Mouse (Mus musculus): ENCODE data around the gene Sirpa. TPM values are rescaled to one million over a fixed set of nuclear protein-coding genes. Genes with fewer than 3 reads are reported as not detected.
A peak's percentile ranks its signal among the peaks of the same experiment; 100 is the strongest.

Sirpa gene
- polyA plus RNA-seq, 1 experiment, result 3.1 TPM

GRCm38 (mm10) chr2:129573701-129574273, 18.8 kb upstream of the Sirpa start:
- no peaks in the 10 kb centered on the region for H3K27me3 ChIP-seq (ENCODE audit: control insufficient read depth, insufficient read depth, low read length)

GRCm38 (mm10) chr2:129574395-129575046, 18.1 kb upstream of the Sirpa start:
- Histone ChIP-seq H3K4me1 (ENCODE audit: control insufficient read depth, insufficient read depth, low read length) (peaks cover 8% of the 10 kb centered on the region), H3K27ac (ENCODE audit: control insufficient read depth, insufficient read depth, low read depth, low read length) (no peak overlapping the region), H3K27me3 (ENCODE audit: control insufficient read depth, insufficient read depth, low read length) (no peaks in the 10 kb centered on the region), H3K4me3 (ENCODE audit: control insufficient read depth, low read depth, low read length) (peak overlapping the region; percentile 3; the same call in 1 of the 2 replicates), H3K36me3 (ENCODE audit: control insufficient read depth, insufficient read depth, low read length) (no peaks in the 10 kb centered on the region)
- TF ChIP-seq POLR2A (IDR thresholded peaks at IDR 0.05; ENCODE audit: control insufficient read depth, low read depth, low read length) (no peak), CTCF (IDR thresholded peaks at IDR 0.05; ENCODE audit: control insufficient read depth, insufficient read depth, insufficient replicate concordance, low read depth, low read length) (no peak)

More at GRCm38 (mm10) chr2:129573701-129574273, 18.8 kb upstream of the Sirpa start:
- no peak overlapping the region for H3K27ac ChIP-seq (ENCODE audit: control insufficient read depth, insufficient read depth, low read depth, low read length)
- TF ChIP-seq POLR2A (IDR thresholded peaks at IDR 0.05; ENCODE audit: control insufficient read depth, low read depth, low read length) (no peak), CTCF (IDR thresholded peaks at IDR 0.05; ENCODE audit: control insufficient read depth, insufficient read depth, insufficient replicate concordance, low read depth, low read length) (no peak)
- no peaks in the 10 kb centered on the region for H3K36me3 ChIP-seq (ENCODE audit: control insufficient read depth, insufficient read depth, low read length)
- H3K4me1 ChIP-seq (ENCODE audit: control insufficient read depth, insufficient read depth, low read length), result peaks cover 8% of the 10 kb centered on the region
- no peak overlapping the region for H3K4me3 ChIP-seq (ENCODE audit: control insufficient read depth, low read depth, low read length)

- H3K27me3 ChIP-seq (ENCODE audit: control insufficient read depth, insufficient read depth, low read length), result no peaks in the 10 kb centered on the region
- no peak for TF ChIP-seq POLR2A (IDR thresholded peaks at IDR 0.05; ENCODE audit: control insufficient read depth, low read depth, low read length)
- TF ChIP-seq CTCF (IDR thresholded peaks at IDR 0.05; ENCODE audit: control insufficient read depth, insufficient read depth, insufficient replicate concordance, low read depth, low read length), result no peak
- H3K4me3 ChIP-seq (ENCODE audit: control insufficient read depth, low read depth, low read length), result no peak overlapping the region
- H3K36me3 ChIP-seq (ENCODE audit: control insufficient read depth, insufficient read depth, low read length), result no peaks in the 10 kb centered on the region
- H3K4me1 ChIP-seq (ENCODE audit: control insufficient read depth, insufficient read depth, low read length), result peaks cover 8% of the 10 kb centered on the region
- H3K27ac ChIP-seq (ENCODE audit: control insufficient read depth, insufficient read depth, low read depth, low read length), result no peak overlapping the region
These were observed 17.5 kb upstream of the Sirpa start for GRCm38 (mm10) chr2:129575113-129575512.

- Histone ChIP-seq H3K27me3 (ENCODE audit: control insufficient read depth, insufficient read depth, low read length) (no peaks in the 10 kb centered on the region), H3K4me3 (ENCODE audit: control insufficient read depth, low read depth, low read length) (no peak overlapping the region), H3K4me1 (ENCODE audit: control insufficient read depth, insufficient read depth, low read length) (peaks cover 8% of the 10 kb centered on the region), H3K27ac (ENCODE audit: control insufficient read depth, insufficient read depth, low read depth, low read length) (no peak overlapping the region), H3K36me3 (ENCODE audit: control insufficient read depth, insufficient read depth, low read length) (no peaks in the 10 kb centered on the region)
- no peak for TF ChIP-seq CTCF (IDR thresholded peaks at IDR 0.05; ENCODE audit: control insufficient read depth, insufficient read depth, insufficient replicate concordance, low read depth, low read length)
- no peak for TF ChIP-seq POLR2A (IDR thresholded peaks at IDR 0.05; ENCODE audit: control insufficient read depth, low read depth, low read length)
These were observed 15.8 kb upstream of the Sirpa start for GRCm38 (mm10) chr2:129576611-129577447.

- Histone ChIP-seq H3K4me3 (ENCODE audit: control insufficient read depth, low read depth, low read length) (no peak overlapping the region), H3K27ac (ENCODE audit: control insufficient read depth, insufficient read depth, low read depth, low read length) (no peak overlapping the region), H3K4me1 (ENCODE audit: control insufficient read depth, insufficient read depth, low read length) (no peaks in the 10 kb centered on the region), H3K27me3 (ENCODE audit: control insufficient read depth, insufficient read depth, low read length) (no peaks in the 10 kb centered on the region), H3K36me3 (ENCODE audit: control insufficient read depth, insufficient read depth, low read length) (no peaks in the 10 kb centered on the region)
- no peak for TF ChIP-seq POLR2A (IDR thresholded peaks at IDR 0.05; ENCODE audit: control insufficient read depth, low read depth, low read length)
- no peak for TF ChIP-seq CTCF (IDR thresholded peaks at IDR 0.05; ENCODE audit: control insufficient read depth, insufficient read depth, insufficient replicate concordance, low read depth, low read length)
These were observed 12.0 kb upstream of the Sirpa start for GRCm38 (mm10) chr2:129580656-129581055.

- Histone ChIP-seq H3K27ac (ENCODE audit: control insufficient read depth, insufficient read depth, low read depth, low read length) (no peak overlapping the region), H3K4me1 (ENCODE audit: control insufficient read depth, insufficient read depth, low read length) (no peaks in the 10 kb centered on the region), H3K27me3 (ENCODE audit: control insufficient read depth, insufficient read depth, low read length) (no peaks in the 10 kb centered on the region), H3K4me3 (ENCODE audit: control insufficient read depth, low read depth, low read length) (no peak overlapping the region), H3K36me3 (ENCODE audit: control insufficient read depth, insufficient read depth, low read length) (no peaks in the 10 kb centered on the region)
- TF ChIP-seq POLR2A (IDR thresholded peaks at IDR 0.05; ENCODE audit: control insufficient read depth, low read depth, low read length), result no peak
- no peak for TF ChIP-seq CTCF (IDR thresholded peaks at IDR 0.05; ENCODE audit: control insufficient read depth, insufficient read depth, insufficient replicate concordance, low read depth, low read length)
These were observed 10.8 kb upstream of the Sirpa start for GRCm38 (mm10) chr2:129581826-129582225.

- H3K4me3 ChIP-seq (ENCODE audit: control insufficient read depth, low read depth, low read length), result no peak overlapping the region
- no peaks in the 10 kb centered on the region for H3K36me3 ChIP-seq (ENCODE audit: control insufficient read depth, insufficient read depth, low read length)
- TF ChIP-seq POLR2A (IDR thresholded peaks at IDR 0.05; ENCODE audit: control insufficient read depth, low read depth, low read length) (no peak), CTCF (IDR thresholded peaks at IDR 0.05; ENCODE audit: control insufficient read depth, insufficient read depth, insufficient replicate concordance, low read depth, low read length) (no peak)
- no peaks in the 10 kb centered on the region for H3K4me1 ChIP-seq (ENCODE audit: control insufficient read depth, insufficient read depth, low read length)
- no peak overlapping the region for H3K27ac ChIP-seq (ENCODE audit: control insufficient read depth, insufficient read depth, low read depth, low read length)
- H3K27me3 ChIP-seq (ENCODE audit: control insufficient read depth, insufficient read depth, low read length), result no peaks in the 10 kb centered on the region
These were observed 10.4 kb upstream of the Sirpa start for GRCm38 (mm10) chr2:129582261-129582660.
